Mouse (Mus musculus): ENCODE measurements at regions not wholly inside any gene's neighbourhood (a gene's known extent, or its start where the extent isn't known, plus 50 kb on each side); places are given as distances from the start of the nearest gene placed in this dataset.

- no peak for DNase-seq
These were observed 186.9 kb upstream of the Id2 start for GRCm38 (mm10) chr12:25283808-25284207.

GRCm38 (mm10) chr12:25281438-25281837 lies 184.5 kb upstream of the Id2 start:
- DNase-seq = no peak

GRCm38 (mm10) chr12:25273631-25274305 lies 176.8 kb upstream of the Id2 start:
- DNase-seq = no peak

GRCm38 (mm10) chr12:25272752-25273125 lies 175.8 kb upstream of the Id2 start:
- DNase-seq = no peak

GRCm38 (mm10) chr12:25272114-25272751 lies 175.3 kb upstream of the Id2 start:
- no peak for DNase-seq

GRCm38 (mm10) chr12:25269878-25270277 lies 172.9 kb upstream of the Id2 start:
- no peak for DNase-seq

- no peak for DNase-seq
These were observed 172.2 kb upstream of the Id2 start for GRCm38 (mm10) chr12:25268871-25269850.

- no peak for DNase-seq
These were observed 171.4 kb upstream of the Id2 start for GRCm38 (mm10) chr12:25268323-25268722.

GRCm38 (mm10) chr12:25267572-25268115 lies 170.7 kb upstream of the Id2 start:
- no peak for DNase-seq

- no peak for DNase-seq
These were observed 170.0 kb upstream of the Id2 start for GRCm38 (mm10) chr12:25266701-25267571.

- DNase-seq = no peak
These were observed 168.9 kb upstream of the Id2 start for GRCm38 (mm10) chr12:25265560-25266525.

GRCm38 (mm10) chr12:25265066-25265465 lies 168.1 kb upstream of the Id2 start:
- no peak for DNase-seq

- no peak for DNase-seq
These were observed 167.5 kb upstream of the Id2 start for GRCm38 (mm10) chr12:25264408-25264807.

- no peak for DNase-seq
These were observed 165.5 kb upstream of the Id2 start for GRCm38 (mm10) chr12:25262461-25262860.

GRCm38 (mm10) chr12:25259123-25259522 lies 162.2 kb upstream of the Id2 start:
- DNase-seq = no peak

GRCm38 (mm10) chr12:25256268-25256667 lies 159.3 kb upstream of the Id2 start:
- no peak for DNase-seq

- no peak for DNase-seq
These were observed 157.8 kb upstream of the Id2 start for GRCm38 (mm10) chr12:25254716-25255115.

GRCm38 (mm10) chr12:25252776-25253510 lies 156.0 kb upstream of the Id2 start:
- DNase-seq = no peak

- no peak for DNase-seq
These were observed 154.7 kb upstream of the Id2 start for GRCm38 (mm10) chr12:25251411-25252171.

All from cerebellum, adult 11 months (tissue).